Mouse (Mus musculus): ENCODE measurements at regions not wholly inside any gene's neighbourhood (a gene's known extent, or its start where the extent isn't known, plus 50 kb on each side); places are given as distances from the start of the nearest gene placed in this dataset.

GRCm38 (mm10) chr2:115375336-115375735 is 206.2 kb upstream of the BC052040 start:
- H3K79me2 ChIP-seq (ENCODE audit: control insufficient read depth, insufficient read depth): no peaks in the 10 kb centered on the region

GRCm38 (mm10) chr2:115384414-115385180 is 196.9 kb upstream of the BC052040 start:
- Histone ChIP-seq H3K27me3 (ENCODE audit: control insufficient read depth, insufficient read depth, insufficient read length) (no peaks in the 10 kb centered on the region), H3ac (ENCODE audit: control insufficient read depth, insufficient read length) (no peak overlapping the region), H3K4me3 (no peak overlapping the region), H3K79me2 (ENCODE audit: control insufficient read depth, insufficient read depth) (no peaks in the 10 kb centered on the region), H3K4me2 (ENCODE audit: low read depth) (peak overlapping the region; percentile 61), H3K36me3 (ENCODE audit: control insufficient read depth, insufficient read depth) (no peaks in the 10 kb centered on the region)
- TF ChIP-seq POLR2A (IDR thresholded peaks at IDR 0.05; ENCODE audit: insufficient read length, low read depth): no peak
- no peak for TF ChIP-seq MAX (IDR thresholded peaks at IDR 0.05; ENCODE audit: low read depth)
- no peak for TF ChIP-seq REST (IDR thresholded peaks at IDR 0.05; ENCODE audit: insufficient read depth, insufficient read length)
- no peak for TF ChIP-seq POLR2AphosphoS2 (IDR thresholded peaks at IDR 0.05; ENCODE audit: insufficient read length, low read depth)
- TF ChIP-seq TCF12 (IDR thresholded peaks at IDR 0.05; ENCODE audit: insufficient read depth, poor library complexity, severe bottlenecking): no peak
- TF ChIP-seq MYOG (IDR thresholded peaks at IDR 0.05; ENCODE audit: control insufficient read depth in 1 of 3, insufficient read depth in 1 of 3, insufficient read length in 2 of 3, low read depth in 2 of 3): no peak
- no peak for TF ChIP-seq CEBPB (IDR thresholded peaks at IDR 0.05; ENCODE audit: insufficient read depth, poor library complexity, severe bottlenecking)
- no peak for TF ChIP-seq TCF3 (IDR thresholded peaks at IDR 0.05; ENCODE audit: insufficient read length, low read depth)
- TF ChIP-seq MYOD1 (IDR thresholded peaks at IDR 0.05; ENCODE audit: control insufficient read depth in 1 of 3, insufficient read length in 2 of 3, low read depth in 2 of 3): no peak
- TF ChIP-seq USF1 (IDR thresholded peaks at IDR 0.05; ENCODE audit: low read depth): no peak
- no peak for TF ChIP-seq SRF (IDR thresholded peaks at IDR 0.05; ENCODE audit: control insufficient read depth, insufficient read length, low read depth)
- TF ChIP-seq E2F4 (IDR thresholded peaks at IDR 0.05; ENCODE audit: insufficient read depth): no peak

More at GRCm38 (mm10) chr2:115375336-115375735, 206.2 kb upstream of the BC052040 start:
- no peaks in the 10 kb centered on the region for H3K36me3 ChIP-seq (ENCODE audit: control insufficient read depth, insufficient read depth)
- H3K27me3 ChIP-seq (ENCODE audit: control insufficient read depth, insufficient read depth, insufficient read length): no peaks in the 10 kb centered on the region
- TF ChIP-seq REST (IDR thresholded peaks at IDR 0.05; ENCODE audit: insufficient read depth, insufficient read length): no peak
- no peak for TF ChIP-seq CEBPB (IDR thresholded peaks at IDR 0.05; ENCODE audit: insufficient read depth, poor library complexity, severe bottlenecking)
- TF ChIP-seq USF1 (IDR thresholded peaks at IDR 0.05; ENCODE audit: low read depth): no peak
- TF ChIP-seq POLR2AphosphoS2 (IDR thresholded peaks at IDR 0.05; ENCODE audit: insufficient read length, low read depth): no peak
- no peak for TF ChIP-seq MAX (IDR thresholded peaks at IDR 0.05; ENCODE audit: low read depth)
- TF ChIP-seq MYOD1 (IDR thresholded peaks at IDR 0.05; ENCODE audit: control insufficient read depth in 1 of 3, insufficient read length in 2 of 3, low read depth in 2 of 3): no peak
- no peak for TF ChIP-seq TCF12 (IDR thresholded peaks at IDR 0.05; ENCODE audit: insufficient read depth, poor library complexity, severe bottlenecking)
- TF ChIP-seq E2F4 (IDR thresholded peaks at IDR 0.05; ENCODE audit: insufficient read depth): no peak
- TF ChIP-seq POLR2A (IDR thresholded peaks at IDR 0.05; ENCODE audit: insufficient read length, low read depth): no peak
- no peak for TF ChIP-seq MYOG (IDR thresholded peaks at IDR 0.05; ENCODE audit: control insufficient read depth in 1 of 3, insufficient read depth in 1 of 3, insufficient read length in 2 of 3, low read depth in 2 of 3)
- TF ChIP-seq TCF3 (IDR thresholded peaks at IDR 0.05; ENCODE audit: insufficient read length, low read depth): no peak
- TF ChIP-seq SRF (IDR thresholded peaks at IDR 0.05; ENCODE audit: control insufficient read depth, insufficient read length, low read depth): no peak
- no peak overlapping the region for H3K4me3 ChIP-seq
- H3ac ChIP-seq (ENCODE audit: control insufficient read depth, insufficient read length): no peak overlapping the region
- no peak overlapping the region for H3K4me2 ChIP-seq (ENCODE audit: low read depth)

- Histone ChIP-seq H3K27me3 (ENCODE audit: control insufficient read depth, insufficient read depth, insufficient read length) (no peaks in the 10 kb centered on the region), H3K4me3 (no peak overlapping the region), H3ac (ENCODE audit: control insufficient read depth, insufficient read length) (no peak overlapping the region), H3K4me2 (ENCODE audit: low read depth) (peak overlapping the region; percentile 61), H3K79me2 (ENCODE audit: control insufficient read depth, insufficient read depth) (no peaks in the 10 kb centered on the region), H3K36me3 (ENCODE audit: control insufficient read depth, insufficient read depth) (no peaks in the 10 kb centered on the region)
- TF ChIP-seq SRF (IDR thresholded peaks at IDR 0.05; ENCODE audit: control insufficient read depth, insufficient read length, low read depth) (peak; percentile 44), TCF12 (IDR thresholded peaks at IDR 0.05; ENCODE audit: insufficient read depth, poor library complexity, severe bottlenecking) (no peak)
Observed at GRCm38 (mm10) chr2:115385207-115386168, 196.0 kb upstream of the BC052040 start.

GRCm38 (mm10) chr2:115391575-115391974 is 189.9 kb upstream of the BC052040 start:
- Histone ChIP-seq H3K4me3 (no peak overlapping the region), H3K27me3 (ENCODE audit: control insufficient read depth, insufficient read depth, insufficient read length) (no peaks in the 10 kb centered on the region), H3K36me3 (ENCODE audit: control insufficient read depth, insufficient read depth) (no peaks in the 10 kb centered on the region), H3K79me2 (ENCODE audit: control insufficient read depth, insufficient read depth) (no peaks in the 10 kb centered on the region), H3K4me2 (ENCODE audit: low read depth) (no peak overlapping the region), H3ac (ENCODE audit: control insufficient read depth, insufficient read length) (no peak overlapping the region)
- TF ChIP-seq MYOG (IDR thresholded peaks at IDR 0.05; ENCODE audit: control insufficient read depth in 1 of 3, insufficient read depth in 1 of 3, insufficient read length in 2 of 3, low read depth in 2 of 3) (no peak), MYOD1 (IDR thresholded peaks at IDR 0.05; ENCODE audit: control insufficient read depth in 1 of 3, insufficient read length in 2 of 3, low read depth in 2 of 3) (no peak), MAX (IDR thresholded peaks at IDR 0.05; ENCODE audit: low read depth) (no peak), USF1 (IDR thresholded peaks at IDR 0.05; ENCODE audit: low read depth) (no peak), SRF (IDR thresholded peaks at IDR 0.05; ENCODE audit: control insufficient read depth, insufficient read length, low read depth) (no peak), TCF3 (IDR thresholded peaks at IDR 0.05; ENCODE audit: insufficient read length, low read depth) (no peak), REST (IDR thresholded peaks at IDR 0.05; ENCODE audit: insufficient read depth, insufficient read length) (no peak), E2F4 (IDR thresholded peaks at IDR 0.05; ENCODE audit: insufficient read depth) (no peak), POLR2AphosphoS2 (IDR thresholded peaks at IDR 0.05; ENCODE audit: insufficient read length, low read depth) (no peak), POLR2A (IDR thresholded peaks at IDR 0.05; ENCODE audit: insufficient read length, low read depth) (no peak), CEBPB (IDR thresholded peaks at IDR 0.05; ENCODE audit: insufficient read depth, poor library complexity, severe bottlenecking) (no peak), TCF12 (IDR thresholded peaks at IDR 0.05; ENCODE audit: insufficient read depth, poor library complexity, severe bottlenecking) (no peak)

Measured in myocyte (in vitro differentiated cells).